Mouse (Mus musculus): ENCODE results near the gene Fuca1. TPM values are rescaled to one million over a fixed set of nuclear protein-coding genes. Genes with fewer than 3 reads are reported as not detected.
A peak's percentile ranks its signal among the peaks of the same experiment; 100 is the strongest.

Fuca1 gene
- polyA plus RNA-seq, 1 experiment from 2014 or later, result 69.0 TPM

- WGBS, result 94% methylated on average over 8 of the region's 8 CpGs
- Histone ChIP-seq H3K9me3 (0 out of 2 replicates have a peak, but pooled peaks cover 3% of the 10 kb centered on the region), H3K36me3 (peaks cover 22% of the 10 kb centered on the region), H3K9ac (no peak overlapping the region), H3K27me3 (no peaks in the 10 kb centered on the region), H3K27ac (no peak overlapping the region), H3K4me2 (replicated peaks) (peak overlapping the region; percentile 7; the same call in 1 of the 2 replicates), H3K4me3 (0 out of 2 replicates have a peak overlapping the region, but pooled peaks have one; percentile 7), H3K4me1 (peaks cover 18% of the 10 kb centered on the region; the same call in 1 of the 2 replicates)
- ATAC-seq (ENCODE audit: low FRiP score, low read depth), result no peak
Observed at GRCm38 (mm10) chr4:135948142-135948541, 27.6 kb downstream of the Fuca1 start.

GRCm38 (mm10) chr4:135949475-135949874, 28.9 kb downstream of the Fuca1 start:
- whole genome bisulfite sequencing, result 86% methylated on average over 10 of the region's 10 CpGs
- H3K9ac ChIP-seq, result no peak overlapping the region
- H3K36me3 ChIP-seq, result peaks cover 28% of the 10 kb centered on the region
- H3K27ac ChIP-seq, result no peak overlapping the region
- H3K4me3 ChIP-seq, result no peak overlapping the region
- 0 out of 2 replicates have a peak, but pooled peaks cover 3% of the 10 kb centered on the region for H3K9me3 ChIP-seq
- no peak overlapping the region for H3K4me2 ChIP-seq (replicated peaks)
- H3K27me3 ChIP-seq, result no peaks in the 10 kb centered on the region
- no peak for ATAC-seq (ENCODE audit: low FRiP score, low read depth)
- peaks cover 18% of the 10 kb centered on the region; the same call in 1 of the 2 replicates for H3K4me1 ChIP-seq

GRCm38 (mm10) chr4:135949911-135950310, 29.4 kb downstream of the Fuca1 start:
- H3K9me3 ChIP-seq, result 0 out of 2 replicates have a peak, but pooled peaks cover 3% of the 10 kb centered on the region
- no peaks in the 10 kb centered on the region for H3K27me3 ChIP-seq
- no peak overlapping the region for H3K9ac ChIP-seq
- WGBS, result 68% methylated on average over 6 of the region's 6 CpGs
- no peak overlapping the region for H3K4me2 ChIP-seq (replicated peaks)
- H3K4me3 ChIP-seq, result no peak overlapping the region
- H3K4me1 ChIP-seq, result peaks cover 18% of the 10 kb centered on the region; the same call in 1 of the 2 replicates
- ATAC-seq (ENCODE audit: low FRiP score, low read depth), result no peak
- H3K36me3 ChIP-seq, result peaks cover 31% of the 10 kb centered on the region
- no peak overlapping the region for H3K27ac ChIP-seq

- no peak for ATAC-seq (ENCODE audit: low FRiP score, low read depth)
Observed at GRCm38 (mm10) chr4:135950365-135950764, 29.8 kb downstream of the Fuca1 start.

GRCm38 (mm10) chr4:135951505-135951904, 31.0 kb downstream of the Fuca1 start:
- ATAC-seq (ENCODE audit: low FRiP score, low read depth), result no peak
- Histone ChIP-seq H3K4me3 (no peak overlapping the region), H3K36me3 (peaks cover 45% of the 10 kb centered on the region), H3K4me1 (peaks cover 14% of the 10 kb centered on the region; the same call in 1 of the 2 replicates), H3K9me3 (0 out of 2 replicates have a peak, but pooled peaks cover 3% of the 10 kb centered on the region), H3K4me2 (replicated peaks) (no peak overlapping the region), H3K27me3 (no peaks in the 10 kb centered on the region), H3K27ac (no peak overlapping the region), H3K9ac (no peak overlapping the region)
- 94% methylated on average over 3 of the region's 3 CpGs for WGBS

More at GRCm38 (mm10) chr4:135950365-135950764, 29.8 kb downstream of the Fuca1 start:
- Histone ChIP-seq H3K4me2 (replicated peaks) (no peak overlapping the region), H3K36me3 (peaks cover 36% of the 10 kb centered on the region), H3K27me3 (no peaks in the 10 kb centered on the region), H3K9ac (no peak overlapping the region), H3K27ac (no peak overlapping the region), H3K4me1 (peaks cover 18% of the 10 kb centered on the region; the same call in 1 of the 2 replicates), H3K9me3 (0 out of 2 replicates have a peak, but pooled peaks cover 3% of the 10 kb centered on the region), H3K4me3 (no peak overlapping the region)
- WGBS, result 88% methylated on average over 6 of the region's 6 CpGs

- Histone ChIP-seq H3K4me1 (peaks cover 2% of the 10 kb centered on the region; the same call in 1 of the 2 replicates), H3K9me3 (0 out of 2 replicates have a peak, but pooled peaks cover 3% of the 10 kb centered on the region), H3K27me3 (no peaks in the 10 kb centered on the region), H3K4me2 (replicated peaks) (no peak overlapping the region), H3K9ac (no peak overlapping the region), H3K4me3 (no peak overlapping the region), H3K27ac (no peak overlapping the region), H3K36me3 (peaks cover 57% of the 10 kb centered on the region)
- no peak for ATAC-seq (ENCODE audit: low FRiP score, low read depth)
- WGBS, result 87% methylated on average over 3 of the region's 3 CpGs
Observed at GRCm38 (mm10) chr4:135953179-135953578, 32.6 kb downstream of the Fuca1 start.

GRCm38 (mm10) chr4:135954241-135954640, 33.7 kb downstream of the Fuca1 start:
- Histone ChIP-seq H3K36me3 (peaks cover 68% of the 10 kb centered on the region), H3K9me3 (0 out of 2 replicates have a peak, but pooled peaks cover 3% of the 10 kb centered on the region), H3K4me1 (no peaks in the 10 kb centered on the region), H3K27ac (no peak overlapping the region), H3K9ac (no peak overlapping the region), H3K27me3 (no peaks in the 10 kb centered on the region), H3K4me3 (no peak overlapping the region), H3K4me2 (replicated peaks) (no peak overlapping the region)
- WGBS, result 8% methylated on average over 2 of the region's 2 CpGs
- peak; percentile 54; the same call in 1 of the 2 replicates for ATAC-seq (ENCODE audit: low FRiP score, low read depth)

GRCm38 (mm10) chr4:135955886-135956285, 35.4 kb downstream of the Fuca1 start:
- H3K4me2 ChIP-seq (replicated peaks), result no peak overlapping the region
- 86% methylated on average over 9 of the region's 9 CpGs for WGBS

GRCm38 (mm10) chr4:135958354-135958753, 37.8 kb downstream of the Fuca1 start:
- WGBS, result 67% methylated on average over 8 of the region's 8 CpGs
- Histone ChIP-seq H3K4me3 (no peak overlapping the region), H3K4me1 (peaks cover 10% of the 10 kb centered on the region), H3K9ac (no peak overlapping the region), H3K9me3 (no peaks in the 10 kb centered on the region), H3K4me2 (replicated peaks) (no peak overlapping the region), H3K27ac (no peak overlapping the region), H3K36me3 (peaks cover 74% of the 10 kb centered on the region), H3K27me3 (no peaks in the 10 kb centered on the region)
- ATAC-seq (ENCODE audit: low FRiP score, low read depth), result no peak

More at GRCm38 (mm10) chr4:135955886-135956285, 35.4 kb downstream of the Fuca1 start:
- no peaks in the 10 kb centered on the region for H3K27me3 ChIP-seq
- ATAC-seq (ENCODE audit: low FRiP score, low read depth), result no peak
- H3K27ac ChIP-seq, result no peak overlapping the region
- no peaks in the 10 kb centered on the region for H3K4me1 ChIP-seq
- peaks cover 82% of the 10 kb centered on the region for H3K36me3 ChIP-seq
- no peak overlapping the region for H3K4me3 ChIP-seq
- no peak overlapping the region for H3K9ac ChIP-seq
- 0 out of 2 replicates have a peak, but pooled peaks cover 3% of the 10 kb centered on the region for H3K9me3 ChIP-seq

- Histone ChIP-seq H3K9me3 (no peaks in the 10 kb centered on the region), H3K4me3 (no peak overlapping the region), H3K9ac (no peak overlapping the region), H3K4me1 (peaks cover 23% of the 10 kb centered on the region), H3K4me2 (replicated peaks) (no peak overlapping the region), H3K27me3 (no peaks in the 10 kb centered on the region), H3K27ac (no peak overlapping the region), H3K36me3 (peaks cover 64% of the 10 kb centered on the region)
- no peak for ATAC-seq (ENCODE audit: low FRiP score, low read depth)
- WGBS, result 20% methylated on average over 5 of the region's 5 CpGs
Observed at GRCm38 (mm10) chr4:135960717-135961116, 40.2 kb downstream of the Fuca1 start.

GRCm38 (mm10) chr4:135961709-135962108, 41.2 kb downstream of the Fuca1 start:
- Histone ChIP-seq H3K27ac (no peak overlapping the region), H3K9me3 (no peaks in the 10 kb centered on the region), H3K4me1 (peaks cover 23% of the 10 kb centered on the region), H3K36me3 (peaks cover 66% of the 10 kb centered on the region), H3K9ac (no peak overlapping the region), H3K4me3 (no peak overlapping the region), H3K27me3 (no peaks in the 10 kb centered on the region), H3K4me2 (replicated peaks) (no peak overlapping the region)
- no peak for ATAC-seq (ENCODE audit: low FRiP score, low read depth)
- WGBS, result 88% methylated on average over 5 of the region's 5 CpGs

- no peak overlapping the region for H3K4me2 ChIP-seq (replicated peaks)
- 88% methylated on average over 7 of the region's 7 CpGs for WGBS
- peaks cover 23% of the 10 kb centered on the region for H3K4me1 ChIP-seq
- no peaks in the 10 kb centered on the region for H3K27me3 ChIP-seq
- H3K36me3 ChIP-seq, result peaks cover 70% of the 10 kb centered on the region
- no peak overlapping the region for H3K9ac ChIP-seq
- H3K4me3 ChIP-seq, result no peak overlapping the region; the same call in 1 of the 2 replicates
- no peak overlapping the region for H3K27ac ChIP-seq
- H3K9me3 ChIP-seq, result no peaks in the 10 kb centered on the region
- ATAC-seq (ENCODE audit: low FRiP score, low read depth), result no peak
Observed at GRCm38 (mm10) chr4:135962198-135962597, 41.7 kb downstream of the Fuca1 start.
